Mouse (Mus musculus): ENCODE measurements around the gene Nfib. TPM values are rescaled to one million over a fixed set of nuclear protein-coding genes. Genes with fewer than 3 reads are reported as not detected.

Gene Nfib
- polyA plus RNA-seq, 1 experiment from 2014 or later, result 71.3 TPM

DNA sequence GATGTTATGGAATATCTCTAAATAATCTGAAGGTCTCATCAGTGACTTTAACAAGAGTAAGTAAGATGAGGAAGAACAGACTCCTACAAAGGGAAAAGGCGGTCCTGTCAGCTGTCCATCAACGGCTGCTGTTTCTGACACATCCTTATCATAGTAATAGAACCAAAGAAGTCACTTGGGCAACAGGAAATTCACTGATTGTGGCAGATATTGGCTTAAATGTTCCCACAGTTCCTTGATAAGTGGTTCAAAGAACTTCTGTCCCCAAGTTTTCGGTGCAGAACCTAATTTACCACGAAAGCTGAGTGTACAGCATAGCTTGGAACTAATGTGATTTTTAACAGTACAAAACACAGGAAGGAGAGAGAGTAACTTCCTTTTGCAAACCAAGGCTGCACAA lies 311.2 kb downstream of the Nfib start:
- Histone ChIP-seq H3K4me1 (replicated peaks) (peaks cover 14% of the 10 kb centered on the region), H3K36me3 (no peaks in the 10 kb centered on the region), H3K27ac (replicated peaks) (no peak overlapping the region), H3K9ac (no peak overlapping the region), H3K4me3 (no peak overlapping the region), H3K9me3 (no peaks in the 10 kb centered on the region), H3K4me2 (no peak overlapping the region), H3K27me3 (no peaks in the 10 kb centered on the region)
- ATAC-seq (ENCODE audit: low read depth), result no peak
- WGBS, result 77% methylated on average over 4 of the region's 4 CpGs

DNA sequence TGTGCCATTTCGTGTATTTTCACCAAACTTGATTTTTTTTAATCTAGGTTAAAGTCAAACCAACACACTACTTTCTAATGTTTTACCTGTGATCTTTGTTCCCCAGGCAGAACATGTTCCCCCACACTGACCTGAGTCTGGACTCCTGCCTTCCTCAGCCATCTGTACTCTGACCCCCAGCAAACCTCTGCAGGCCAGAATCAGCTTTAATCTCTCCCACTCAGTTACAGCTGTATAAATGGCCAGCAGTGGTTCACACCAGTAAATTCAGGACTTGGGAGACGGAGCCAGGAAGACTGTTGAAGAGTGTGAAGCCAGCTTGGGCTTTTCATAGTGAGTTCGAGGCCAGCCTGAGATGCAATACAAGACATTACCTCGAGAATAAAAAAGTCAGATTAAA lies 312.5 kb downstream of the Nfib start:
- Histone ChIP-seq H3K4me3 (no peak overlapping the region), H3K9ac (no peak overlapping the region), H3K9me3 (no peaks in the 10 kb centered on the region), H3K36me3 (no peaks in the 10 kb centered on the region), H3K27ac (replicated peaks) (no peak overlapping the region), H3K27me3 (no peaks in the 10 kb centered on the region), H3K4me2 (no peak overlapping the region), H3K4me1 (replicated peaks) (peaks cover 12% of the 10 kb centered on the region)
- whole genome bisulfite sequencing, result 81% methylated on average over 4 of the region's 4 CpGs
- ATAC-seq (ENCODE audit: low read depth), result no peak

DNA sequence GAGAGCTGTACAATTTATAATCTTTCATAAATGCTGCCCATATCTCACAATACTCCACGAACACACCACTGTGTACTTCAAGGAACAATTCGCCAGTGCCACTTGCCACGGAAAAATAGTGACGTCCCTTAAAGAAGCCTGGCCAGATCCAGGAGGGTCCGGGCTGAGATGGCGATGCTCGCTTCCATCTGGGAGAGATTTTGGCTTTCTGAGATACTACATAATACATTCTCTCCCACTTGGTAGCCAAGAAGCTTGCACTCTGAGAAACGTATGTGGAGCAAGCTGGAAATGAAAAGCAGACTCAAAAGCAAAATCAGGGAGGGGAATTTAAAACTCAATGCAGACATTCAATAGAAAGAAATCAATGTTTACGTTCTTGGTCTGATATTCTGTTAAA lies 313.1 kb downstream of the Nfib start:
- no peak overlapping the region for H3K9ac ChIP-seq
- no peak for ATAC-seq (ENCODE audit: low read depth)
- no peak overlapping the region for H3K27ac ChIP-seq (replicated peaks)
- no peaks in the 10 kb centered on the region for H3K9me3 ChIP-seq
- H3K27me3 ChIP-seq, result no peaks in the 10 kb centered on the region
- no peak overlapping the region for H3K4me3 ChIP-seq
- H3K4me1 ChIP-seq (replicated peaks), result peaks cover 13% of the 10 kb centered on the region
- H3K4me2 ChIP-seq, result no peak overlapping the region
- H3K36me3 ChIP-seq, result no peaks in the 10 kb centered on the region
- WGBS, result 86% methylated on average over 9 of the region's 9 CpGs

DNA sequence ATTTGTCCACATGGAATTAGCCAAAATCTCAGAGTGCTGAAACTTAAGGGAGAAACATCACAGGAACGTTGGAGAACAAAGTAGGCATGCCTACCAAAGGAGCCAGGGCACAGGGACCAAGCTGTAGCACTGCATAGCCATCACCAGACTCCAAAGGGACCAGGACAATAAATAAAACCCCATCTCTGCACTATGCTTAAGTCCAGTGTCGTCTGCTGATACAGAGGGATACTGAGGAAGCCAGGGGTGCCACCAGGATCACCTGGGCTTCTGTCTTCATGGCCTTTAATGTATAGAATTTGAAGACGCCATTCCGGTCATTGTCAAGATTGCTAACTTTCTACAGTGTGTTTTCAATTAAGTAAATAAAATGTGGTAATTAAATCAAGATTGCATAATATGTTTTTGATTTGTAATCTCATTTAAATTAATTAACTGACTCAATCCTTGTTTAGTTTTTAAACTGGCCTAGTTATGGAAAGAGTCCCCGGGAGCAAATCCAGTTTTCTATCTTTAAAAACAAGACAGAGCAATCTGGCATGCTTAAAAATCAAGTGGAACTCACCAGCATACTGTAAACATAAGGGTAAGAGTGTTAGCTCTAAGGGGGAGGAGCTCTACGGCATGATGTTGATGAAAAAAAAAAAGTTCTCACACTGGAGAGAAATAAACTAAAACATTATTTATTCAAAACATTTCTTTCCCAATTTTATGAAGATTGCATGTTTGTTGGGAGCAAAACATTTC lies 313.7 kb downstream of the Nfib start:
- Histone ChIP-seq H3K4me1 (replicated peaks) (peaks cover 18% of the 10 kb centered on the region), H3K27me3 (no peaks in the 10 kb centered on the region), H3K4me2 (no peak overlapping the region), H3K4me3 (no peak overlapping the region), H3K27ac (replicated peaks) (no peak overlapping the region), H3K9me3 (no peaks in the 10 kb centered on the region), H3K36me3 (no peaks in the 10 kb centered on the region), H3K9ac (no peak overlapping the region)
- no peak for ATAC-seq (ENCODE audit: low read depth)
- 82% methylated on average over 6 of the region's 6 CpGs for WGBS

DNA sequence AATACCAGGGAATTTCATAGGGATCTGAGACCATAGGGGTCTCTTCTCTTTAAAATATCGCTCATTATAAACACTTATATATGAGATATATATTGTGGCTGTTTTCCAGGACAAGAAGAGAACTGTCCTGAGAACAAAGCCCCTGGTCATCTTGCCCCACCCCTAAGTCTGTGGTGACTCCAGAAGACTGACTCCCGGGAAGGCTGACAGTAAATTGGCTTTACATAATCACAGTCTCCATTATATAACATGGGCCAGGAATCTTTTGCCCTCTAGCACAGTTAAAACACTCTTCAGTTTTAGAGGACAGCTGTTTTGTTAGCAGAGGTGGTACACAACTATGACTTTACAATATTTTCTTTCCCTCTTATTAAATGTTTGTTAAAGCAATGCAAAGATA lies 315.0 kb downstream of the Nfib start:
- H3K27ac ChIP-seq (replicated peaks), result no peak overlapping the region
- H3K4me2 ChIP-seq, result no peak overlapping the region
- H3K9ac ChIP-seq, result no peak overlapping the region
- WGBS, result 54% methylated on average over 2 of the region's 2 CpGs
- H3K9me3 ChIP-seq, result no peaks in the 10 kb centered on the region
- H3K27me3 ChIP-seq, result no peaks in the 10 kb centered on the region
- no peak for ATAC-seq (ENCODE audit: low read depth)
- no peak overlapping the region for H3K4me3 ChIP-seq
- H3K4me1 ChIP-seq (replicated peaks), result peaks cover 29% of the 10 kb centered on the region
- H3K36me3 ChIP-seq, result no peaks in the 10 kb centered on the region

DNA sequence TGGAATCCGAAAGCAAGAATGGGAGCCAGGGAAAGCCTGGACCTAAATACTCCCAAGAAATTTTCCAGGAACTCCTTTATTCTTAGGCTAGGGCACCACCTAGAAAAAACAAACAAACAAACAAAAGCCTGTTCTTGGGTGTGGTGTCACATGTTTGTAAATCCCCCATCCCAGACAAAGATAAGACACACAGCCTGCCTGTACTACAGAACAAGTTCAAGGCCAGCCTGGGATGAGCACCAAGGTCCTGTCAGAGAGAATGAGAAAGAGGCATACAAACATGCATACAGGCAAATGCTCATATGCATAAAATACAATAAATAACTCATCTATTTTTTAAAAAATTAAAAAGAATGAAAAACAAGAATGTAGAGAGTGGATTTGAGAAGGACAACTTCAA lies 315.7 kb downstream of the Nfib start:
- Histone ChIP-seq H3K9me3 (no peaks in the 10 kb centered on the region), H3K4me1 (replicated peaks) (peaks cover 35% of the 10 kb centered on the region), H3K36me3 (no peaks in the 10 kb centered on the region), H3K27ac (replicated peaks) (no peak overlapping the region), H3K4me3 (no peak overlapping the region), H3K9ac (no peak overlapping the region), H3K27me3 (no peaks in the 10 kb centered on the region), H3K4me2 (no peak overlapping the region)
- 100% methylated on average over 1 of the region's 1 CpGs for WGBS
- no peak for ATAC-seq (ENCODE audit: low read depth)

DNA sequence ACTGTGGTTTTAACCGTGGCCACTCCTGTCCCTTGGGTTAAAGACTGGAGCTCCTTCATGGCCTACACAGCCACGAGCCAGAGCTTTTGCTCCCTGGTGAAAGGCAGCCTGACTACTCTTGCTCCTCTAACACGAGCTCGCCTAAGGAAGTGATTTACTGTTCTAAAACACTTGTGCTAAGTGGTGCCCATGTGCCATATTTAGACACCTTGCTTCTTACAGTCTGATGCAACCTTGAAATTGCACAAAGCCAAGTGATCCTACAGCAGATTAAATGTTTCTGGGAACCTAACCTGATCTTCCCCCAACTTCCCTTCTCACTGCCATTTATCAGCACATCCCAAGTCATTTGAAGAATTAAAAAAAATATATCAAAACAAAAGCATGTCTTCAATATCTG lies 317.9 kb downstream of the Nfib start:
- ATAC-seq (ENCODE audit: low read depth), result no peak
- Histone ChIP-seq H3K9me3 (no peaks in the 10 kb centered on the region), H3K27me3 (no peaks in the 10 kb centered on the region), H3K27ac (replicated peaks) (no peak overlapping the region), H3K36me3 (no peaks in the 10 kb centered on the region), H3K4me3 (no peak overlapping the region), H3K9ac (no peak overlapping the region), H3K4me2 (no peak overlapping the region), H3K4me1 (replicated peaks) (peaks cover 48% of the 10 kb centered on the region)
- 78% methylated on average over 4 of the region's 4 CpGs for WGBS

DNA sequence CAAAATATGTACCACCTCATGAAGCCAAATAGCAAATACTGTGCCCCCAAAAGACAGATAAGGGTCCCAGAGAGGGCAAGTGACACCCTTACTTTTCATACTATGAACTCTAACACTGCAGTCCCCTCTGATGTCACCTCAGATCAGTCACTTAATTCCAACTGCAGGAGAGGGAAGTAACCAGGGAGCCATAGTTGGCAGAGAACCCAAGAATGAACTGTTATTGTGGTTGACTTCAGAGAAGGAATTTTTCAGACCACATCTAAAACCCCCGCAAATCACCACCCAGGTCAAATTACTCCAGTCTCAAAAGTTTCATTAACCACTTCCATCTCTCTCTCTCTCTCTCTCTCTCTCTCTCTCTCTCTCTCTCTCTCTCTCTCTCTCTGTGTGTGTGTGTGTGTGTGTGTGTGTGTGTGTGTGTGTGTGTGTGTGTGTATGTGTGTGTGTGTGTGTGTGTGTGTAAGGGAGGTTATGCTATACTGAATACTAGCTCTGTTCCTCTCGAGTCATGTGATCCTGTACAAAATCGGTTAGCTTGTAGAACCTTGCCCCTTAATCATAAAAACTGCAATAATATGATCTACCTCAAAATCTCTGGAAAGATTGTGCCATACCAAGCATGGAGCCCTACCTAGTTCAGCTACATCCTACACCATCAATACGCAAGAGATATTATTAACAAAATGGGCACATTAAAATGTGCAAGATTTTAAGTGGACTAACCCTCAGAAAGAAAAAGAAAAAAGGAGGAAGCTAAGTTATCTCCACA lies 319.1 kb downstream of the Nfib start:
- no peak for ATAC-seq (ENCODE audit: low read depth)
- H3K27me3 ChIP-seq, result no peaks in the 10 kb centered on the region
- H3K9me3 ChIP-seq, result no peaks in the 10 kb centered on the region
- no peak overlapping the region for H3K9ac ChIP-seq
- no peak overlapping the region for H3K4me3 ChIP-seq
- H3K27ac ChIP-seq (replicated peaks), result no peak overlapping the region
- H3K36me3 ChIP-seq, result no peaks in the 10 kb centered on the region
- peaks cover 45% of the 10 kb centered on the region for H3K4me1 ChIP-seq (replicated peaks)
- WGBS, result 89% methylated on average over 4 of the region's 4 CpGs
- no peak overlapping the region for H3K4me2 ChIP-seq

DNA sequence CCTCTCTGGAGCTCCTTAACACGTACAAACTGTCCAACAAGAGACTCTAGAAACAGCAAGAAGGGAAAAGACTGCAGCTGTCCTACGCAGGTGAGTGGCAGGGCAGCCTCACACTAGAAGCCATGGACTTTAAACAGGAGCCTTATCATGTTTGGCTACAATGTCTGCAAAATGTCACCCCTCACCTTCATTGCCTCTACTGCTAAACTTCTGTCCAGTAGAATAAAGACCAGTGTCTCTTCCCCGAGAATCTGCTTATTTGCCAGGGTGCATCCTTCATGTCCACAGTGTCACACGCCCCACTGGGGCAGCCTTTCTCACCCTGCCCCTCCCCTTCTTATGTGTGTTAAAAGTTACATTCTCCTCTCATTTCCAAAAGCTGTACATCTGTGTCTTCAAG lies 319.9 kb downstream of the Nfib start:
- H3K4me3 ChIP-seq, result no peak overlapping the region
- H3K4me1 ChIP-seq (replicated peaks), result peaks cover 39% of the 10 kb centered on the region
- H3K9ac ChIP-seq, result no peak overlapping the region
- no peak for ATAC-seq (ENCODE audit: low read depth)
- 83% methylated on average over 4 of the region's 4 CpGs for WGBS
- no peaks in the 10 kb centered on the region for H3K36me3 ChIP-seq
- H3K4me2 ChIP-seq, result no peak overlapping the region
- H3K27me3 ChIP-seq, result no peaks in the 10 kb centered on the region
- H3K27ac ChIP-seq (replicated peaks), result no peak overlapping the region
- H3K9me3 ChIP-seq, result no peaks in the 10 kb centered on the region

DNA sequence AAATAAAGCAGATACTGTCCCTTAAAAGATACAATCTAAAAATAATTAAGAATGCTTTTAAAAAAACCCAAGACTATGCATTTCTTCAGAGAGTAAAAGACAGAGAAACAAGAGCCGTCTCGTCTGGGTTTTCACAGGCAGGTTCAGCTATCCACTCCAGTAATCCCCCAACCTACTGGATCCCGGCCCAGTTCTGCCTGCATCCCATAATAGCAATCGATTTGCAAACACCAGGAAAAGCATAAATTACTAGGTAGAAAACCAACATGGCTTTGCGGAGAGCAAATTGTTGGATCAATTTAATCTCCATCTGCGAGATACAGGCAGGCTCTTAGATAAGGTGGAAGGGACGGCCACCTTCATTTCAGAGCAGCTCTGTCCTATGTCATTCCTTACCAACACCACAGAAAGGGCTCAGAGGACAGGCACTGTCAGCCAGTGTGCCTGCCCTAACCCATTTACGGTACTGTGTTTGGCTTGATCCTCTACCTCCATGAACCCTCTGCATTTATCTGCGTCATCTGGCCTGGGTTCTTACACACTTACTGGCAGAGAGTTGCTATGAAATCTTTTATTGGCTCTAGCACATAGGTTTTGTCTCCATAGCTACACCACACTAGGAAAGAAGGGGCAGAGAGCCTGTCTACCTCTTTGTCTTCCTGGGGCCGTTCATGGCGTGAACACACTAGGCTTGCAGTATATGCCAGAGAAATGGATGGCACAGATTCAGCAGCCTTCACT lies 321.4 kb downstream of the Nfib start:
- Histone ChIP-seq H3K36me3 (no peaks in the 10 kb centered on the region), H3K4me2 (peak overlapping the region; percentile 3; the same call in 1 of the 2 replicates), H3K9me3 (no peaks in the 10 kb centered on the region), H3K27ac (replicated peaks) (peak overlapping the region; percentile 78), H3K4me3 (no peak overlapping the region), H3K9ac (no peak overlapping the region), H3K27me3 (no peaks in the 10 kb centered on the region), H3K4me1 (replicated peaks) (peaks cover 35% of the 10 kb centered on the region)
- WGBS, result 60% methylated on average over 11 of the region's 11 CpGs
- ATAC-seq (ENCODE audit: low read depth), result peak; percentile 77

DNA sequence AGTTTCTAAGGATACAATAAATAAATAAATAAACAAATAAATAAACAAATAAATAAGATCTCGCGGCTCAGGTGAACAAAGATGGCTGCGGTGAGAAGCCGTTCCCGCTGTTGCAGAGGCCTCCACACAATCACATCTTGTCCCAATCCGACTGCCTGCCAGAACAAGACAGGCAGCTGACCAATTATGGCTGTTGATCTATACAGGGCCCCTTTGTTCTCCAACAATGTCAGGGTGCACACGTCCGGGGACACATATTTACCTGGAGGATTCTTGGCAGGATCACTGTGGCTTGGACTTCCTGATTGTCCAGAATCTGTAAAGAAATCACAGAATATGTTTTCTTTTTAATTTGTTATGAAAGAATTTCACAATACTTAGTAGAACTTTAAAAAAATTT lies 322.2 kb downstream of the Nfib start:
- no peak for ATAC-seq (ENCODE audit: low read depth)
- WGBS, result 58% methylated on average over 8 of the region's 8 CpGs
- no peaks in the 10 kb centered on the region for H3K9me3 ChIP-seq
- no peak overlapping the region for H3K4me3 ChIP-seq
- H3K27ac ChIP-seq (replicated peaks), result peak overlapping the region; percentile 35; the same call in 1 of the 2 replicates
- peaks cover 35% of the 10 kb centered on the region for H3K4me1 ChIP-seq (replicated peaks)
- no peaks in the 10 kb centered on the region for H3K27me3 ChIP-seq
- H3K4me2 ChIP-seq, result no peak overlapping the region
- H3K36me3 ChIP-seq, result no peaks in the 10 kb centered on the region
- no peak overlapping the region for H3K9ac ChIP-seq

DNA sequence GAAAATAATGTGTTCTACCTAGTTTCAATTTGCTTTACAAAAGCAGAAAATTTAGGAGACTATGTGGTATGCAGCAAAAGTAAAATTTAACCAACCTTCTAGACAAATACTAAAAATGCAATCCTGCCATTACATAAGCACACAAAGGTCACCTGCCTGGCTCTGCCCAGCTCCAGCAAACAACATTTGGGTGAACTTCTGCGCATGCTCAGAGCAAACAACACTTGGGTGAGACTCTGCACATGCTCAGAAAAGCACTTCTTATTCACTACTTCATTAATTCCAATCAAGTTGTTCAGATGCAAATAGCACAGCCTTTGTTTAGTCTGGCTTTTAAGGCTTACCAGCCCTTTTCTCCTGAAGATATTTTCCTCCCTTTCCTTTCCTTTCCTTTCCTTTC lies 323.8 kb downstream of the Nfib start:
- WGBS, result 59% methylated on average over 1 of the region's 1 CpGs
- Histone ChIP-seq H3K4me3 (no peak overlapping the region), H3K4me2 (no peak overlapping the region), H3K4me1 (replicated peaks) (peaks cover 28% of the 10 kb centered on the region), H3K27me3 (no peaks in the 10 kb centered on the region), H3K27ac (replicated peaks) (no peak overlapping the region), H3K9ac (no peak overlapping the region), H3K36me3 (no peaks in the 10 kb centered on the region), H3K9me3 (no peaks in the 10 kb centered on the region)
- no peak for ATAC-seq (ENCODE audit: low read depth)

All from neural tube, embryonic 13.5 days (tissue).